Mouse (Mus musculus): ENCODE data around the gene Dpp7. TPM values are rescaled to one million over a fixed set of nuclear protein-coding genes. Genes with fewer than 3 reads are reported as not detected.

The Dpp7 gene
- polyA plus RNA-seq (2014; fragmentation: Nextera tagmentation; extraction: Ambion mirVana): 21.3 and 21.4 TPM in 2 replicates

DNA sequence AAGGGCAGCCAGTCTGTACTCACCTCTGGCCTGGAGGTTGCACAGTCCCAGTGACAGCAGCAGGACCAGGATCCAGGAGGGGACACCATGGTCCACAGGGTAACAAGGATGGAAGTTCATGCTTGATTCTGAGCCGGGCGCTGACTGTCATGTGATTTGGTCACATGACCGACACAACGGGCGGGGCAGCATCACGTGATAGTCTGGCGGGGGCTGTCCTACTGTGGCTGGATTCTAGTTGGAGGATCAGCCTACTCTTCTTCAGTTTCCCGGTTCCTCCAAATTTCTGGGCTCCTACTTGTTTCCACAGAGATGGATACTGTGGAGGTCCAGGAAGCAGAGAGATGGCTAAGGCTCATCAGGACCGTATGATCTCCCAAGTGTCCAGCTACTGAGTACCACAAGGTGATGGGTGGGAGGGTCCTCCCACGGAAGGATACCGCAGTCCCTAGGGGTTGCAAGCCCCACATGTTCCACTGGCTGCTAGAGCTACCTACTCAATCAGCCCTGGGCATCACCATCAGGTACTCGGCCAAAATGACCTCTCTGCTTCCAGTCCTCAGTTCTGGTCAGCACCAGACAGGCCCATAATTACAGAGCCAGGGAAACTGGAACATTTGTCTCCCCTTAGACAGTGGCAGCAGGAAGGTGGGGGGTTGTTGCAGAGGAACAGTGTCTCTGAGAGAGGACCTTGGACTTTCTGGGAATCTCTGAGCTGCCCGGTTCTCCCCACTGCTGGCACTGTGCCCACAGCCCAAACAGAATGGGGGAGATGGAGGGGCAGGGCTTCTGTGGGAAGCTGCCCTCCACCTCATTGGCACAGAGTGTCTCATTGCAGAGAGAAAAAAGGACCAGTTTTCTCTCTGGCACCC, at the start of gene Dpp7:
Gene Dpp7 (minus strand): TSS at position 152 of the 872 bp plus-strand sequence.
- Histone ChIP-seq H3K36me3 (ENCODE audit: control insufficient read depth, insufficient read depth, low read length) (peaks cover 22% of the 10 kb centered on the region), H3K27me3 (replicated peaks; ENCODE audit: control insufficient read depth, insufficient read depth, low read length) (no peaks in the 10 kb centered on the region), H3K9ac (ENCODE audit: low read length) (peak within 1 kb of the TSS; percentile 64), H3K4me2 (ENCODE audit: low read length) (peak within 1 kb of the TSS; percentile 94), H3K9me3 (replicated peaks; ENCODE audit: control insufficient read depth, low read length) (no peaks in the 10 kb centered on the region), H3K4me1 (ENCODE audit: control insufficient read depth, insufficient read depth, low read length) (peaks cover 9% of the 10 kb centered on the region), H3K27ac (ENCODE audit: low read depth, low read length) (no peak within 1 kb of the TSS), H3K4me3 (ENCODE audit: low read depth, low read length) (peak within 1 kb of the TSS; percentile 52)
- WGBS: 2% methylated on average over 13 of the region's 13 CpGs
- ATAC-seq (peak; percentile 89), DNase-seq (ENCODE audit: low spot score) (peak; percentile 91)

DNA sequence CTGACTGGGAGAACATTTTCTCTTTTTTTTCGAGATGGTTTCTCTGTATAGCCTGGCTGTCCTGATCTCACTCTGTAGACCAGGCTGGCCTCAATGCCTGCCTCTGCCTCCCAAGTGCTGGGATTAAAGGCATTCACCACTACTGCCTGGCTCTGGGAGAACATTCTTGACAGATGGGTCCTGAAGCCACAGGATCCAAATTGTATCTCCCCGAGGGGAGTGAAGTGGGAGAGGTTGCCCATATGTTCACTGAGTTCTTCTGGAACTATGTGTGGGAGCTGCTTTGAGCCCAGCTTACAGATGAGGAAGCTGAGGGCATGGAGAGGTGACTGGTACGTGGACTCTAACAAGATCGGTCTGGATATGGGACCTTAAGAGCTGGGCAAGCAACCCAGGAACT, 47.8 kb upstream of the Dpp7 start:
- 87% methylated on average over 4 of the region's 4 CpGs for WGBS
- H3K36me3 ChIP-seq (ENCODE audit: control insufficient read depth, insufficient read depth, low read length): peaks cover 19% of the 10 kb centered on the region
- H3K9ac ChIP-seq (ENCODE audit: low read length): peak overlapping the region; percentile 99
- ATAC-seq (no peak), DNase-seq (ENCODE audit: low spot score) (no peak)
- H3K9me3 ChIP-seq (replicated peaks; ENCODE audit: control insufficient read depth, low read length): no peaks in the 10 kb centered on the region
- H3K4me1 ChIP-seq (ENCODE audit: control insufficient read depth, insufficient read depth, low read length): peaks cover 10% of the 10 kb centered on the region
- peaks cover 15% of the 10 kb centered on the region for H3K27me3 ChIP-seq (replicated peaks; ENCODE audit: control insufficient read depth, insufficient read depth, low read length)
- H3K4me2 ChIP-seq (ENCODE audit: low read length): peak overlapping the region; percentile 73
- 0 out of 2 replicates have a peak overlapping the region, but pooled peaks have one; percentile 91 for H3K27ac ChIP-seq (ENCODE audit: low read depth, low read length)
- H3K4me3 ChIP-seq (ENCODE audit: low read depth, low read length): peak overlapping the region; percentile 95

DNA sequence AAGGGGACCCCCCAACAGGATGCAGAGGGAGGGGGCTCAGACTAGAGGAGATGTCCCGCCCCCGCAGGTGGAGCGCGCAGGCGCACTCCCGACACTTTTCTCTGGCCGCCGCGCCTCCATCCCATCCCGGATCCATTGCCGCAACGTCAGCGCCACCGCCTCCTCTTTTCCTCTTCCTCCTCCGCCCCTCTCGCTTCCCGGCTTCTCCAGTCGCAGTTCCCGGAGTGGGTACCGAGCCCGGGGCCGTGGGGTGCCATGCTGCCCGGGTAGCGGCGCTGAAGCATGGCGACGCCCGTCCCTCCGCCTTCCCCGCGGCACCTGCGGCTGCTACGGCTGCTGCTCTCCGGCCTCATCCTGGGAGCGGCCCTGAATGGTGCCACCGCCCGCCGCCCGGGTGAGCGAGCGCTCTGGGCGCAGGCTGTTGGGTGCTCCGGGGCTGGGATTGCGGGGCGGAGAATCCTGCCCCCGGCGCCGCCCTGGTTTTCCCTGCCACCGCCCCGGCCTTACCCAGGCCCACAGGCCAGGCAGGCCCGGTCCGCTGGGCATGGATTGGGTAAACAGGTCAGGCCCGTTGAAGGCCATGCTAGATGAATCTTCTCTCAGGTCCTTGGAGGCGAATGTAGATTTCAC, 46.9 kb upstream of the Dpp7 start:
- ATAC-seq: peak; percentile 88

DNA sequence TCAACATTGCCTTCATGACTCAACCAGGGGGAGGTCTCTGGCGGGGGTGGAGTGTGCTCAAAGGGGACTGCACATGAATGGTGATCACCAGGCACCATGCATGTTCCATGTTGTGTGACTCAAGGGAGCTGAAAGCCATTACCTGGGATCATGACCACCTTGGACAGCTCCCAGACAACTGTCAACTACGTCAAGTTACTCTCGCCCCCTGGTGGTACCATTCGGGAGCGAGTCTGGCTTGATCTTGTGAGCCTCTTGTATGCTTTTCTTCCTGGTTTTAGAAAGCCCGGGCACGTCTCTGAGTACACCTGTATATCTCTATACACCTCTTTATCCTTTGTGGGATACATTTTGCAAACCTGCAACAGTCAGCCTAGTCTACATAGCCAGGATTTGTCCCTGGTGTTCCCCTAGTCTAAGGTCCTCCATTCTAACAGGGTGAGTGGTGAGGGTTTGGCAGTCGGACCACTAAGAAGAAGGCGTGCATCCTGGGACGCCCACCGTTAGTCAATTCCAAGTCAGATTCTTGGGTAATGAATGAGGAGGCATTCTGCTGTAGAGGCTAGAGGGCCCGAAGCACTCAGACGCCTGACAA, 46.3 kb upstream of the Dpp7 start:
- Histone ChIP-seq H3K36me3 (ENCODE audit: control insufficient read depth, insufficient read depth, low read length) (peaks cover 5% of the 10 kb centered on the region), H3K27me3 (replicated peaks; ENCODE audit: control insufficient read depth, insufficient read depth, low read length) (peaks cover 24% of the 10 kb centered on the region), H3K4me2 (ENCODE audit: low read length) (peak overlapping the region; percentile 73), H3K9ac (ENCODE audit: low read length) (peak overlapping the region; percentile 99), H3K4me1 (ENCODE audit: control insufficient read depth, insufficient read depth, low read length) (peaks cover 10% of the 10 kb centered on the region), H3K27ac (ENCODE audit: low read depth, low read length) (peak overlapping the region; percentile 91), H3K4me3 (ENCODE audit: low read depth, low read length) (peak overlapping the region; percentile 95), H3K9me3 (replicated peaks; ENCODE audit: control insufficient read depth, low read length) (no peaks in the 10 kb centered on the region)
- DNase-seq (ENCODE audit: low spot score) (peak; percentile 91), ATAC-seq (peak; percentile 47)
- WGBS: under 1% methylated on average over 13 of the region's 13 CpGs

More for the DNA sequence above, 46.9 kb upstream of the Dpp7 start:
- H3K4me2 ChIP-seq (ENCODE audit: low read length): peak overlapping the region; percentile 73
- peak overlapping the region; percentile 99 for H3K9ac ChIP-seq (ENCODE audit: low read length)
- DNase-seq (ENCODE audit: low spot score): peak; percentile 93
- H3K4me1 ChIP-seq (ENCODE audit: control insufficient read depth, insufficient read depth, low read length): peaks cover 10% of the 10 kb centered on the region
- peak overlapping the region; percentile 95 for H3K4me3 ChIP-seq (ENCODE audit: low read depth, low read length)
- H3K36me3 ChIP-seq (ENCODE audit: control insufficient read depth, insufficient read depth, low read length): peaks cover 11% of the 10 kb centered on the region
- under 1% methylated on average over 40 of the region's 54 CpGs for WGBS
- peaks cover 18% of the 10 kb centered on the region for H3K27me3 ChIP-seq (replicated peaks; ENCODE audit: control insufficient read depth, insufficient read depth, low read length)
- H3K9me3 ChIP-seq (replicated peaks; ENCODE audit: control insufficient read depth, low read length): no peaks in the 10 kb centered on the region
- H3K27ac ChIP-seq (ENCODE audit: low read depth, low read length): peak overlapping the region; percentile 91

DNA sequence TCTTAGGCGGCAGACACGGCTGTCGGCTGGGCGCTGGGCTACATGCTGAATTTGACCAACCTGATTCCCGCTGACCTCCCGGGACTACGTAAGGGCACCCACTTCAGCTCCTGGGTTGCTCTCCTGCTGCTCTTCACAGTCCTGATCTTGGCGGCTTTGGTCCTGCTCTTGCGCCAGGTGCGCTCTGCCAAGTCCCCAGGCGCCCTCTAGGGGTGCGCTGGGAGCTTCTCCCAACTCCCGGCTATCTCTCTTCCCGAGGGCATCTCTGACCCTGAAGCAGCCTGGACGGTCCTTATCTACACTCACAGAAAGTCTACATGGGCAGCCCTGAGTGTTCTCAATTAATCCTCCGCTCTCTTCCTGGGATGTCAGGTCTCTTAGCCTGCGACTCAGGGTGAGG, 44.6 kb upstream of the Dpp7 start:
- ATAC-seq (no peak), DNase-seq (ENCODE audit: low spot score) (peak; percentile 71)
- Histone ChIP-seq H3K4me1 (ENCODE audit: control insufficient read depth, insufficient read depth, low read length) (peaks cover 14% of the 10 kb centered on the region), H3K9ac (ENCODE audit: low read length) (peak overlapping the region; percentile 54), H3K27me3 (replicated peaks; ENCODE audit: control insufficient read depth, insufficient read depth, low read length) (peaks cover 41% of the 10 kb centered on the region), H3K36me3 (ENCODE audit: control insufficient read depth, insufficient read depth, low read length) (no peaks in the 10 kb centered on the region), H3K4me3 (ENCODE audit: low read depth, low read length) (peak overlapping the region; percentile 26), H3K27ac (ENCODE audit: low read depth, low read length) (no peak overlapping the region), H3K9me3 (replicated peaks; ENCODE audit: control insufficient read depth, low read length) (no peaks in the 10 kb centered on the region), H3K4me2 (ENCODE audit: low read length) (peak overlapping the region; percentile 54)
- WGBS: 3% methylated on average over 17 of the region's 17 CpGs

DNA sequence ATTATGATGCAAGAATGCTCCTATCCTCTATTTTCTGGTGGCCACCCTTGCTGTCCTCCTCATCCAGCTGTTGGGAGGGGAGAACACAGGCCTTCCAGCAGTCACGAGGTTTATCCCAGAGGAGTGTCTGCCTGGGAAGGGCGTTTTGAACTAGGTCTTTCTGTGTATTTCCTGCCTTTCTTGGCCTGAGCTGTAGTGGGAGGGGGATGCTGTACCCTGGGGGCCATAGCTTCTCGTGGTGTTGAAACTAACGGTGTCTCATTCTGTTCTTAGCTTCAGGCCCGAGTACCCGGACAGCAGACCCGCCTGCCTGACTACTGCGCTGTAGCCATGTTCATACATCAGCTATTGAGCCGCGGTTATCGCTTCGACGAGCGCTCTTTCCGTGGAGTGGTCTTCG, 44.1 kb upstream of the Dpp7 start:
- Histone ChIP-seq H3K27me3 (replicated peaks; ENCODE audit: control insufficient read depth, insufficient read depth, low read length) (peaks cover 45% of the 10 kb centered on the region), H3K4me2 (ENCODE audit: low read length) (peak overlapping the region; percentile 54)
- no peak for ATAC-seq

DNA sequence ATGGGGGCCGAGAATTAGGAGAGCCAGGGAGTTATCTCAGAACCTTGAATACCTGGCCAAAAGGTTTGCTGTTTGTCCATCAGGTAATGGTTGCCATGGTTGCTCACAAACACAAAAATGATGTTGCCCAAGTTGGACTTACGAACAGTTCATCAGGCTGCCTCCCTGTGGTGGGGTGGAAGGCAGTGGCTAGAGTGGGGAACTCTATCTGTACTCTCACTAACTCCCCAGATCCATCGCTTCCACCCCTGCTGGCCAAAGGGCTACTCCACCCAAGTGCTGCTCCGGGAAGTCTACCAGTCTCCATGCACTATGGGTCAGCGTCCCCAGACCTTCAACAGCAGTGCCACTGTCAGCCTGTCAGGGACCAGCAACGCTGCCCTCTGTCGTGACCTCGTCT, 42.9 kb upstream of the Dpp7 start, which contains the start of gene Npdc1:
Gene Npdc1 (plus strand): TSS at position 301 of the 400 bp plus-strand sequence.
- H3K4me3 ChIP-seq (ENCODE audit: low read depth, low read length): no peak within 1 kb of the TSS

More for the DNA sequence above, 44.1 kb upstream of the Dpp7 start:
- WGBS: 21% methylated on average over 16 of the region's 16 CpGs
- peak overlapping the region; percentile 26 for H3K4me3 ChIP-seq (ENCODE audit: low read depth, low read length)
- no peak overlapping the region for H3K27ac ChIP-seq (ENCODE audit: low read depth, low read length)
- no peaks in the 10 kb centered on the region for H3K36me3 ChIP-seq (ENCODE audit: control insufficient read depth, insufficient read depth, low read length)
- no peak for DNase-seq (ENCODE audit: low spot score)
- H3K9ac ChIP-seq (ENCODE audit: low read length): peak overlapping the region; percentile 54
- H3K4me1 ChIP-seq (ENCODE audit: control insufficient read depth, insufficient read depth, low read length): peaks cover 14% of the 10 kb centered on the region
- H3K9me3 ChIP-seq (replicated peaks; ENCODE audit: control insufficient read depth, low read length): no peaks in the 10 kb centered on the region

DNA sequence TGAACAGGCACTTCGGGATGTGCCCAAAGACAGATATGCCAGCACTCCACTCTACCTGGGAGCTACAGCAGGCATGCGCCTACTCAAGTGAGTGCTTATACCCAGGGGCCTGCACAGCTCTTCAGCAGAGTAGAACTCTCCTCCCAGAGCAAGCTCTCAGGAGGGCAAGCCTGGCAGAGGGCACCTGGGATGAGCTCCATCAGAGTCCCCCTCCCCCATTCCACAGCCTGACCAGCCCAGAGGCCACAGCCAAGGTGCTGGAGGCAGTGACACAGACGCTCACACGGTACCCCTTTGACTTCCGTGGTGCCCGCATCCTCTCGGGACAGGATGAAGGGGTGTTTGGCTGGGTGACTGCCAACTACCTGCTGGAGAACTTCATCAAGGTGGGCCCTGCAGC, 41.9 kb upstream of the Dpp7 start:
- H3K27me3 ChIP-seq (replicated peaks; ENCODE audit: control insufficient read depth, insufficient read depth, low read length): peaks cover 51% of the 10 kb centered on the region
- H3K4me3 ChIP-seq (ENCODE audit: low read depth, low read length): no peak overlapping the region
- H3K27ac ChIP-seq (ENCODE audit: low read depth, low read length): no peak overlapping the region
- no peaks in the 10 kb centered on the region for H3K36me3 ChIP-seq (ENCODE audit: control insufficient read depth, insufficient read depth, low read length)
- H3K4me2 ChIP-seq (ENCODE audit: low read length): no peak overlapping the region
- H3K9ac ChIP-seq (ENCODE audit: low read length): no peak overlapping the region
- H3K4me1 ChIP-seq (ENCODE audit: control insufficient read depth, insufficient read depth, low read length): peaks cover 8% of the 10 kb centered on the region
- no peak for DNase-seq (ENCODE audit: low spot score)
- H3K9me3 ChIP-seq (replicated peaks; ENCODE audit: control insufficient read depth, low read length): no peaks in the 10 kb centered on the region
- 95% methylated on average over 7 of the region's 7 CpGs for WGBS
- ATAC-seq: no peak

More for the DNA sequence above, 42.9 kb upstream of the Dpp7 start, which contains the start of gene Npdc1:
- no peaks in the 10 kb centered on the region for H3K9me3 ChIP-seq (replicated peaks; ENCODE audit: control insufficient read depth, low read length)
- H3K27me3 ChIP-seq (replicated peaks; ENCODE audit: control insufficient read depth, insufficient read depth, low read length): peaks cover 51% of the 10 kb centered on the region
- H3K4me1 ChIP-seq (ENCODE audit: control insufficient read depth, insufficient read depth, low read length): peaks cover 10% of the 10 kb centered on the region
- H3K4me2 ChIP-seq (ENCODE audit: low read length): no peak within 1 kb of the TSS
- no peak for DNase-seq (ENCODE audit: low spot score)
- H3K9ac ChIP-seq (ENCODE audit: low read length): no peak within 1 kb of the TSS; the same call in 1 of the 2 replicates
- ATAC-seq: no peak
- H3K27ac ChIP-seq (ENCODE audit: low read depth, low read length): no peak within 1 kb of the TSS
- whole genome bisulfite sequencing: 60% methylated on average over 8 of the region's 8 CpGs
- H3K36me3 ChIP-seq (ENCODE audit: control insufficient read depth, insufficient read depth, low read length): no peaks in the 10 kb centered on the region

Data from forebrain, embryonic 14.5 days (tissue).